Mouse (Mus musculus) hindbrain, embryonic 10.5 days (tissue): ENCODE results near the gene Nrxn2. TPM values are rescaled to one million over a fixed set of nuclear protein-coding genes. Genes with fewer than 3 reads are reported as not detected.

ENCODE experiments used
- DNase-seq: peaks from one replicate; pipeline ENCODE4 v3.0.0-alpha.2; 2017; ENCODE audit warnings: low spot score
- H3K27ac ChIP-seq: fragments of 300-500 bp; sonication (generic); 2 replicates; pipeline ENCODE4 v1.5.1; 2016; ENCODE audit warnings: mild to moderate bottlenecking, moderate library complexity
- H3K27me3 ChIP-seq: fragments of 300-500 bp; sonication (generic); 2 replicates; pipeline ENCODE4 v1.6.1; 2016; ENCODE audit warnings: mild to moderate bottlenecking; ENCODE audit not compliant: poor library complexity, insufficient read depth, severe bottlenecking
- H3K36me3 ChIP-seq: fragments of 300-500 bp; sonication (generic); 2 replicates; pipeline ENCODE4 v1.6.1; 2016; ENCODE audit warnings: mild to moderate bottlenecking, moderate library complexity
- H3K4me1 ChIP-seq: fragments of 300-500 bp; sonication (generic); replicated peaks from 2 replicates; pipeline ENCODE4 v1.6.1; 2016; ENCODE audit warnings: mild to moderate bottlenecking
- H3K4me3 ChIP-seq: fragments of 300-500 bp; sonication (generic); 2 replicates; pipeline ENCODE4 v1.5.1; 2016; ENCODE audit warnings: mild to moderate bottlenecking, moderate library complexity
- H3K9me3 ChIP-seq: fragments of 300-500 bp; sonication (generic); 2 replicates; pipeline ENCODE4 v1.6.1; 2016; ENCODE audit warnings: mild to moderate bottlenecking, moderate library complexity
- WGBS: fragments of 180-500 bp; shearing (Covaris S2); methylation state at CpG from one replicate; pipeline ENCODE4 v1.1.7; 2016; 5-methylcytosine and 5-hydroxymethylcytosine counted together
- polyA plus RNA-seq: library from polyadenylated mRNA; unstranded; fragments of >200 nt; fragmentation: Nextera tagmentation; extraction: Ambion mirVana; gene quantifications from 2 replicates; pipeline ENCODE4 v1.2.1, GENCODE M21; 2016

Gene Nrxn2
- polyA plus RNA-seq, 1 experiment from 2014 or later = 13.2 TPM

DNA sequence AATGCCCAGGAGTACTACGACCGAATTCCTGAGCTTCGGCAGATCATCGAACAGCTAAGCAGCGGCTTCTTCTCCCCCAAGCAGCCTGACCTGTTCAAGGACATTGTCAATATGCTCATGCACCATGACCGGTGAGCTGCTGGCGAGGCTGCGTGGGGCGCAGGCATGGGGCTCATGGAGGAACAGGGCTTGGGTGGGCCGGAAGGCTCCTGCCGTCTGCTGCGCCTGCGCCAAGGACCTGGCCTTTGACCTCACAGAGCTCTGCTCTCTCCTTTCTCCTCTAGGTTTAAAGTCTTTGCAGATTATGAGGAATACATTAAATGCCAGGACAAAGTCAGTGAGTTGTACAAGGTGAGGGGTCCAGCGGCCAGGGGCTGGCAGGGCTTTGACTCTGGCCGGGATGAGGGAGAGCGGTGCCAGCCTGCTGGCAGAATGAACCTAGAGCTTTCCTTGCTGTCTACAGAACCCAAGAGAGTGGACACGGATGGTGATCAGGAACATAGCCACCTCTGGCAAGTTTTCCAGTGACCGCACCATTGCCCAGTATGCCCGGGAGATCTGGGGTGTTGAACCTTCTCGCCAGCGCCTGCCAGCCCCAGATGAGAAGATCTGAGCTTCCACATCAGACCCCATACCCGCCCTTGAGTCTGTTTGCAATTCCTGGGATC, 20.8 kb upstream of the Nrxn2 start:
- no peak for DNase-seq
- peaks cover 51% of the 10 kb centered on the region for H3K4me1 ChIP-seq
- H3K36me3 ChIP-seq = peaks cover 3% of the 10 kb centered on the region; the same call in 1 of the 2 replicates
- H3K27ac ChIP-seq = no peak overlapping the region
- H3K9me3 ChIP-seq = no peaks in the 10 kb centered on the region
- peaks cover 65% of the 10 kb centered on the region for H3K27me3 ChIP-seq
- H3K4me3 ChIP-seq = no peak overlapping the region
- 82% methylated on average over 22 of the region's 22 CpGs for WGBS

DNA sequence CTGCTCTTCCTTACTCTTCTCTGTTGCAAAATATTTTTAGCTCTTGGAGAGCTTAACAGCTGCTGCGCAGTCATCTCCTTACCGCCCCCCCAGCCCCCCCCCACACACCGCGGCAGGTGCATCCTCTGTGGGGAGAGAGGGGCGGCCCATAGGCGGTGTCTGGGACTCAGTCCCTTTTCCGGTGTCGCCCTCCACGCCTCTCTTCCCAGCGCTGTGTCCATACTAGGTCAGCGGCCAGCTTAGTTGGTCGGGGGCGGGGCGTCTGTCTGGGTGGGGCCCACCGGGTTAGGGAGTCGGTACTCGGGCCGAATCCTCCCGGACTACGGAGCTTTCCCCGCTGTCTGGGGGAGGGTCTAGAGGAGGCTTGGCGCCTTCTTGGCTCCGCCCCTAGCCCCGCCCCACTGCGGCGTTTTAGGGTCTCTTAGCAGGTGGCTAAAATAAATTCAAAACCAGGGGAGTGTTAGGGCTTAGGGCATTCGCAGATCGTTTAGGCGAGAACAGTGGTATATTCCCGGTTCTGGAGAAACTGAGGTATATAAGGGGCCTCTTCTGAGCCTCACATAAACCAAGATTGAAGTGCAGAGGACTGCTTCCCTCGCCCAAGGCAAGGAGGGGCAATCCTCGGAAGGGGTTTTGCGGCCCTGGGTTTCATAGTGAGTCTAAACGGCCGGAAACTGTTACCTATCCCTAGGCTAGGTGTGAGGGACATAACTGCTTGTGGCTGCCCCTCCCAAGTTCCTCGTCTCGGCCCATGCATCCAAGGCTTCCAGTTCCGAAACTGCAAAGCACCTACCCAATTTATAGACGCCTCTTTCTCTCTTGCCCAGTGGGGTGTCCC, 19.9 kb upstream of the Nrxn2 start:
- H3K27ac ChIP-seq = peak overlapping the region; percentile 86

DNA sequence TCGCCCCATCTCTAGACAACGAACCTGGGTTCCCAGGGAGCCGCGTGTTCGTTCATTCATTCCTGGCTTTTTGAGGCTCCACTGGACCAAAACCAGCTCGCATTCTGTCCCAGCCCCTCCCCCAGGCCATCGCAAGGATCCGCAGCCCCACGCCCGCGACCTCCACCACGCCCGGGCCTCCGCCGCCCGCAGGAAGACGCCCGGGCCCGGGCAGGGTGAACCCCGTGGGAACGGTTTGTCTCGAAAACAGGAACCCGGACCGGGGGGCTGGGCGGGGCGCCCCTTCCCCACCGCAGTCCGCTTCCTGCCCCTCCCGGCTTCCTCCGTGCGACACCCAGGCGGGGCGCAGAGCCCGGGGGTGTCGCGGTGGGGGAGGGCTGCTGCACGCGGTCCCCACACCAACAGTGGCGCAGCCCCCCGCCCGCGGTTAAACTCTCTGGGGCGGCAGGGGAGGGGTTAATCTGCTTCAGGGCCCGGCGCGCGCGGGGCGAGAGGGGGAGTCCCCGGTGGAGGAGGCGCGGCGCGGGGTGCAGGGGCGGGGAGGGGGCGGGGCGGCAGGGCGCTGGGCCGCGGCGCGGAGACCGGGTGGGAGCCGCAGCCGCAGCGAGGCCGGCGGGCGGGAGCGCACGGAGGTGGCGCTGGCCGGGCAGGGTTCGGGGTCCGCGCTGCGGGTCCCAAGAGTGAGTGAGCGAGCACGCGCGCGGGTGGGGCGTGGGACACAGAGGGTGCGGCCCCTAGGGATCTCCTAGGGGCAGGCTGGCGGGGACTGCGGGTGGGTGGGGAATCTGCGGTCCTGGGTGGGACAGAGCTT, 19.0 kb upstream of the Nrxn2 start, which contains the start of gene Rasgrp2:
TSS of gene Rasgrp2 (plus strand) at position 56 of the 811 bp plus-strand sequence.
- DNase-seq = peak; percentile 43
- Histone ChIP-seq H3K4me1 (peaks cover 68% of the 10 kb centered on the region), H3K36me3 (no peaks in the 10 kb centered on the region), H3K27ac (peak within 1 kb of the TSS; percentile 86), H3K4me3 (peak within 1 kb of the TSS; percentile 79), H3K27me3 (peaks cover 83% of the 10 kb centered on the region), H3K9me3 (no peaks in the 10 kb centered on the region)
- 1% methylated on average over 85 of the region's 87 CpGs for WGBS

More for the DNA sequence above, 19.9 kb upstream of the Nrxn2 start:
- no peaks in the 10 kb centered on the region for H3K9me3 ChIP-seq
- peaks cover 60% of the 10 kb centered on the region for H3K4me1 ChIP-seq
- H3K36me3 ChIP-seq = no peaks in the 10 kb centered on the region
- H3K4me3 ChIP-seq = peak overlapping the region; percentile 79
- DNase-seq = peak; percentile 57
- peaks cover 74% of the 10 kb centered on the region for H3K27me3 ChIP-seq
- WGBS = 1% methylated on average over 39 of the region's 39 CpGs

DNA sequence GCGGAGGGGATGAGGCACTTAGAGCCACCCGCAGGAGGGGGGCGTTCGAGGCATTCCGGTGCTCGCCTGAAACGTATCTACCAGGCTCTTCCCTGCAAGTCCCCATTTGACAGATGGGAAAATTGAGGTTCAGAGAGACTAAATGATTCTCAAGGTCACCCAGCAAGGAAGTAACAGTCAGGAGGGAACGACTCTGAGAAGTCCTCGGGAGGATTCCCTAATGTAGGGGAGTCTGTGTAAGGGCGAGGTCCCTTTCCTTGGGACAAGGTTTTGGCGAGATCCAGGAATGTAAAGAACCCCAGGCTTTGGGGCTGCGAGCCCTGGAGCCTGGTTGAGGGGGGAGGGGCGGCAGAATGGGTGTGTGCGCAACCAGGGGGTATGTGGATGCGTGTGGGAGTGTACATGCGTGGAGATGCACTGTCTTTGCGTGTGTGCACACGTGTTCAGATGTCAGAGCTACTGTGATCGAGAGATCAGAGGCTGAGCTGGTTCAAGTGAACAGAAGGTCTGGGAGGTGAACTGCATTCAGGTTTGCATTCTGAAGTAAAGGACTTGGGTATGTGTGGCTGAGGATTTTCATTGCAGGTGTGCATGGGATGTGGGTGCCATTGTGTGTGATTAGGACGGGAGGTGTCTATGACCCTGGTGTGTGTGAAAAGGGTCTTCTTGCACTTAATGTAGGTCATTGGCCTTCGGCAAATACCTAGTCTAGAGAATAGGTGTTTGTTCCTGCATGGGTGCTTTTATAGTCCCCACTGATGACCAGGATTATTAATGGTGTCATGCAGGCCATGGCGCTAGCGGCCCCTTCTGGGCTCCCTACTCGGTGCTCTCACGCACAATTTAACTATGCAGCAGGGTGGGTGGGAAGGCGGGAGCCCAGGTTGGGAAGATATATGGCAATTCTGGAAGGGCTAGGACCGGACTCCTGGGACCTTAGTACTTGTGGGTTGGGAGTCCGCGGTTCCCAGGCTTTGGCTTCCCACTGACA, 18.1 kb upstream of the Nrxn2 start:
- Histone ChIP-seq H3K27me3 (peaks cover 88% of the 10 kb centered on the region), H3K36me3 (no peaks in the 10 kb centered on the region), H3K9me3 (no peaks in the 10 kb centered on the region), H3K27ac (peak overlapping the region; percentile 86), H3K4me1 (peaks cover 74% of the 10 kb centered on the region), H3K4me3 (peak overlapping the region; percentile 79)
- DNase-seq = no peak
- WGBS = 3% methylated on average over 29 of the region's 29 CpGs

DNA sequence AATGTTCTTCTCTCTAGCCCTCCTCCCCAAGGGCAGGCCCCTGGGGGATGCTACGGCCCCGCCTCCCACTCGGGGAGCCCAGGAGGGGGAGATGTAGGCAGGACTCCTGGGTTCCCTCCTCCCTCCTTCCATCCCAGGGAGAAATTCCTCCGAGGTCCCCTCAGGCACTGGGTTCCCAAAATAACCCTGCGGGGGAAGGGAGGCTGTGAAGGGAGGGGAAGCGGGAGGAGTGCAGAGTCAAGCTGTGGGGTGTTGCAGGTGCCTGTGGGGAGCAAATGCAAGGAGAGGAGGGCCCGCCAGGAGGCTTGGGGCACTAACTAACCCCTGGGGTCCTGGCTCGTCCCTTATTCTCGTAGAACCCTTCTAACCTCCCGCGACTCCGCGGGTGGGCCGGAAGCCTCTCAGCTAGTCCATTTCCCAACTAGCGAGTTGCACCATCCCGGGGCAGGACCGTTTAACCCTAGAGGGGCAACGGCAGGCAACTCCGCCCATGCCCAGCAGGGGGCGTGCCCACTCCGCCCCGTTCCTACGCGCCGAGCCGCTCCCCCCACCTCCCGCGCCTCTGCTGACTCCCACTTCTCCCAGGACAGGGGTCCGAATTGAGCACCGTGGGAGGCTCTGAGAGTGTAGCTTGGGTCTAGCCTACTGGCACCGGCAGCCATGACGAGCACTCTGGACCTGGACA, 17.3 kb upstream of the Nrxn2 start:
- under 1% methylated on average over 32 of the region's 32 CpGs for WGBS
- Histone ChIP-seq H3K4me1 (peaks cover 74% of the 10 kb centered on the region), H3K27me3 (peaks cover 85% of the 10 kb centered on the region)

DNA sequence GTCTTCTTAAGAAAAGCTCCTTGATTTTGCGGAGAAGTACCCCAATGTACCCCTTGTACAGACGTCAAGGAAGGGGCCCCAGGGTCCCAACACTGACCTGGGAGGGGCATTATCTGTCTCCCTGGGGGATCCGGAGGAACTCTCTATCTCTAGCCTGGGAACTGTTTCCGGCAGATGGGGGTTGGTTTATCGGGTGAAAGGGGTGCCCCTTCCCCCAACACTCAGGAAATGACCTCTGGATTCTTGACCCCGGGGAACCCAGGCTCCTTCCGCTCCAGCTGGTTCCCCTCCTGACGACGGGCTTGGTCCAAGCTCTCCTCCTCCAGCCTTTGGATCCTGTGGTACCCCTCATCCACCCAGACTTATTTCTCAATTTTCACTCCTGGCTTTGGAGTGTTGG, 16.6 kb upstream of the Nrxn2 start:
- Histone ChIP-seq H3K4me3 (peak overlapping the region; percentile 79), H3K36me3 (no peaks in the 10 kb centered on the region), H3K27ac (no peak overlapping the region), H3K4me1 (peaks cover 74% of the 10 kb centered on the region), H3K27me3 (peaks cover 82% of the 10 kb centered on the region), H3K9me3 (no peaks in the 10 kb centered on the region)
- WGBS = 8% methylated on average over 9 of the region's 9 CpGs
- DNase-seq = no peak

More for the DNA sequence above, 17.3 kb upstream of the Nrxn2 start:
- Histone ChIP-seq H3K9me3 (no peaks in the 10 kb centered on the region), H3K27ac (peak overlapping the region; percentile 66), H3K4me3 (peak overlapping the region; percentile 79), H3K36me3 (no peaks in the 10 kb centered on the region)
- peak; percentile 80 for DNase-seq

DNA sequence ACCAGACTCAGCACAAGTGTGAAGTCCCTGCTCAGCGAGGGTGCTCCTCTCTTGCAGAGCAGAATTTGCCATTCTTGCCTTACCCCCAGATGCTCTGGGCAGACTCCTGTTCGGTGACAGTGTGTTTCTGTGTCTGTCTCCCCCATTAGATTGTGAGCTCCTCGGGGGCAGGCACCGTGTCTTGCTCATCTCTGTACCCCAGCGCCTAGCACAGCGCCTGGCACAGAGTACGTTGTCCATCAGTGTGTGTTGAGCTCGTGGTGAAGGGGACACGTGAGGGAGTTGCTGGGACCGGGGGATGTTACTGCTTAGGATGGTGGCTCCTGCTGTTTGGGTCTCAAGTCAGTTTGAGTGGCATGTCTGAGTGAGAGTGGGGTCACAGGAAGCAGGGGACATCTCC, 14.7 kb upstream of the Nrxn2 start:
- Histone ChIP-seq H3K36me3 (no peaks in the 10 kb centered on the region), H3K27me3 (peaks cover 75% of the 10 kb centered on the region), H3K4me3 (no peak overlapping the region), H3K9me3 (no peaks in the 10 kb centered on the region), H3K27ac (peak overlapping the region; percentile 13; the same call in 1 of the 2 replicates), H3K4me1 (peaks cover 72% of the 10 kb centered on the region)
- DNase-seq = no peak
- WGBS = 79% methylated on average over 10 of the region's 10 CpGs

DNA sequence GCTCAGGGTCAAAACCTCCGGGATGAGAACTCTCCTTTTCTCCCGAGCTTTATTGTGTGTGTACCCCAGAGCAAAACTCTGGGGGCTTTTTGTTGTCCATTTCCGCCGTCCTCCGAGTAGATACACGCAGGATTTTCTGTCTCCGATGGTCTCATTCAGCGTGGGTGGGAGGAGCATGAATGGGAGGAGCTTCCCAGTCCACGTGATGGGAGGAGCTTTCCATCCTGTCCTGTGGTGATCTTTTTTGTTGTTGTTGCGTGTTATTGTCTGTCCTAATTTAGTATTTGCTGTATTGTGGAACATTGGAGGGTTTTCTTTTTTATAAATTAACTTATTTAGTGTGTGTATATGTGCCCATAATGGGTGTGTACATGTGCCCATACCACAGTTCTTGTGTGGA, 13.1 kb upstream of the Nrxn2 start:
- DNase-seq = no peak
- H3K36me3 ChIP-seq = no peaks in the 10 kb centered on the region
- no peak overlapping the region for H3K27ac ChIP-seq
- H3K4me1 ChIP-seq = peaks cover 57% of the 10 kb centered on the region
- peaks cover 60% of the 10 kb centered on the region for H3K27me3 ChIP-seq
- no peaks in the 10 kb centered on the region for H3K9me3 ChIP-seq
- WGBS = 67% methylated on average over 10 of the region's 10 CpGs
- no peak overlapping the region for H3K4me3 ChIP-seq

DNA sequence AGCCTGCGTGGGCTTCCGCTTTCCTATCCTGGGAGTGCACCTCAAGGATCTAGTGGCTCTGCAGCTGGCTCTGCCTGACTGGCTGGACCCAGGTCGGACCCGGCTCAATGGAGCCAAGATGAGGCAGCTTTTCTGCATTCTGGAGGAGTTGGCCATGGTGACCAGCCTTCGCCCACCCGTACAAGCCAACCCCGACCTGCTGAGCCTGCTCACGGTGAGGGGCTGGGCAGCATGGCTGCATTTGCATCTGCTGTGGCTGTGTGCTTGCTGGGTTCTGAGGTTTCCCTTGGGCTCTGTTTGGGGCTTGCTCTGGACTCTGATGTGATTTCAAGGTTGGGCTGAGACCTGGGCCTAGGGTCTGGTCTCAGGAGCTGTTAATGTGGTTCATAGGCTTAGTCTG, 11.4 kb upstream of the Nrxn2 start:
- Histone ChIP-seq H3K4me3 (no peak overlapping the region), H3K9me3 (no peaks in the 10 kb centered on the region), H3K4me1 (peaks cover 44% of the 10 kb centered on the region), H3K27me3 (peaks cover 44% of the 10 kb centered on the region), H3K36me3 (no peaks in the 10 kb centered on the region), H3K27ac (no peak overlapping the region)
- WGBS = 81% methylated on average over 8 of the region's 8 CpGs
- no peak for DNase-seq

DNA sequence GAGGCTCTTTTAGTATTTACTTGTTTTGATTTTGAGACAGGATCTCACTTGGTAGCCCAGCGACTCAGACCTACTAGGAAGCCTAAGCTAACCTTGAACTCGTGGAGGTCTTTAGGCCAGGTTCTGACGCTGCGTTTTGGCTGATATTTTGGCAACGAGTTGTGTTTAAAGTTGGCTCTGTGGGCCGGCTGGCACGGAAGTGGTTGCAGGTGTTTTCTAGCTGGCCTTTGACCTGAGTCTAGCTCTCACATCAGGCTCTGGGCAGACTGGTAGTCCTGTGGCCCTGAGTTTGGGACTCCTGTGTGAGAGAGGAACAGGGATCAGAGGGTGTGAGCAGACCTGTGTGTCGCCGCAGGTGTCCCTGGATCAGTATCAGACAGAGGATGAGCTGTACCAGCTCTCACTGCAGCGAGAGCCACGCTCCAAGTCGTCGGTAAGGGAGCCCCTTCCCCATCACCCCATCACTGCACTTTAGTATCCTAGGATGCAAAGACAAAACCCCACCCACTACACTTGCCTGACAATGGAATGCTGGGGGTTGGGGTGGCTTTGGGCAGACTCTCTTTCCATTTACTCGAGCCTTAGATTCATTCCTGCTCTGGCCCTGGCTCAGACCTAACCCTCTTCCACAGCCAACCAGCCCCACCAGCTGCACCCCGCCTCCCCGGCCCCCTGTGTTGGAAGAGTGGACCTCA, 10.6 kb upstream of the Nrxn2 start:
- no peak for DNase-seq
- H3K9me3 ChIP-seq = no peaks in the 10 kb centered on the region
- H3K27ac ChIP-seq = no peak overlapping the region
- no peak overlapping the region for H3K4me3 ChIP-seq
- 49% methylated on average over 16 of the region's 16 CpGs for WGBS
- peaks cover 41% of the 10 kb centered on the region for H3K4me1 ChIP-seq
- no peaks in the 10 kb centered on the region for H3K36me3 ChIP-seq
- peaks cover 35% of the 10 kb centered on the region for H3K27me3 ChIP-seq

DNA sequence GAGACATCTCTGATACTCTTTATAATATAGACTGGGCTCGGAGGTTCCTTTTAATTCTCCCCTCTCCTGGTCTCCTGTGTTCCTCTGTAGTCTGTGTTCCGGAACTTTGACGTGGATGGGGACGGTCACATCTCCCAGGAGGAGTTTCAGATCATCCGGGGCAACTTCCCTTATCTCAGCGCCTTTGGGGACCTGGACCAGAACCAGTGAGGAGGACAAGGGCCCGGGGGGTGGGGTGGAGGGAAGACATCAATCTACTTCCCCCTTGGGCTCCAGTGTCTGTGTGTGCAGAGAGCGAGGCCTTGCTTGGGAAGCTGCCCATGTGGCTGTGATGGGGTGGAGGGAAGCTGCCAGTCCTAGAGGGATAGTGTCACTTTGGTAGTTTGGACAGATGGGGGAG, 9.8 kb upstream of the Nrxn2 start:
- H3K9me3 ChIP-seq = no peaks in the 10 kb centered on the region
- no peaks in the 10 kb centered on the region for H3K36me3 ChIP-seq
- H3K27ac ChIP-seq = no peak overlapping the region
- peaks cover 41% of the 10 kb centered on the region for H3K4me1 ChIP-seq
- peaks cover 30% of the 10 kb centered on the region for H3K27me3 ChIP-seq
- no peak for DNase-seq
- no peak overlapping the region for H3K4me3 ChIP-seq
- 77% methylated on average over 8 of the region's 8 CpGs for WGBS
